Mouse (Mus musculus): Measurements from ENCODE around the gene Casq2.

The Casq2 gene

GRCm38 (mm10) chr3:102192621-102193020 is 106.4 kb downstream of the Casq2 start:
- DNase-seq (ENCODE audit: extremely low read depth, low read depth): no peak

- no peak for DNase-seq (ENCODE audit: extremely low read depth, low read depth)
Measured at GRCm38 (mm10) chr3:102193488-102194290, 107.5 kb downstream of the Casq2 start.

- DNase-seq (ENCODE audit: extremely low read depth, low read depth): no peak
Measured at GRCm38 (mm10) chr3:102194291-102195051, 108.3 kb downstream of the Casq2 start.

- no peak for DNase-seq (ENCODE audit: extremely low read depth, low read depth)
Measured at GRCm38 (mm10) chr3:102195762-102196161, 109.5 kb downstream of the Casq2 start.

Measured in MEL-GATA-1-ER (cell line).